Mouse (Mus musculus): Measurements from ENCODE around the gene Dapk3.

Dapk3 gene

GRCm38 (mm10) chr10:81182336-81183333, at the start of gene Dapk3:
TSS of gene Dapk3 (plus strand) at chr10:81183005.
- peak; percentile 99 for DNase-seq (ENCODE audit: low spot score)

- no peak for DNase-seq (ENCODE audit: low spot score)
These were observed 48.6 kb upstream of the Dapk3 start for GRCm38 (mm10) chr10:81134181-81134587.

GRCm38 (mm10) chr10:81134966-81135681, 47.7 kb upstream of the Dapk3 start, which contains the start of gene Zbtb7a:
TSS of gene Zbtb7a (plus strand) at chr10:81135220.
- peak; percentile 52 for DNase-seq (ENCODE audit: low spot score)

GRCm38 (mm10) chr10:81135831-81136705, 46.7 kb upstream of the Dapk3 start:
- DNase-seq (ENCODE audit: low spot score): peak; percentile 69

GRCm38 (mm10) chr10:81136706-81137231, 46.0 kb upstream of the Dapk3 start:
- DNase-seq (ENCODE audit: low spot score): peak; percentile 78

- DNase-seq (ENCODE audit: low spot score): peak; percentile 99
These were observed 45.3 kb upstream of the Dapk3 start for GRCm38 (mm10) chr10:81137252-81138130.

- DNase-seq (ENCODE audit: low spot score): peak; percentile 62
These were observed 44.5 kb upstream of the Dapk3 start for GRCm38 (mm10) chr10:81138131-81138782.

- DNase-seq (ENCODE audit: low spot score): no peak
These were observed 43.8 kb upstream of the Dapk3 start for GRCm38 (mm10) chr10:81138821-81139528.

- DNase-seq (ENCODE audit: low spot score): no peak
These were observed 43.3 kb upstream of the Dapk3 start for GRCm38 (mm10) chr10:81139529-81139846.

- no peak for DNase-seq (ENCODE audit: low spot score)
These were observed 42.8 kb upstream of the Dapk3 start for GRCm38 (mm10) chr10:81140005-81140404.

GRCm38 (mm10) chr10:81140717-81141454, 41.9 kb upstream of the Dapk3 start:
- no peak for DNase-seq (ENCODE audit: low spot score)

GRCm38 (mm10) chr10:81141455-81142210, 41.2 kb upstream of the Dapk3 start:
- no peak for DNase-seq (ENCODE audit: low spot score)

- DNase-seq (ENCODE audit: low spot score): no peak
These were observed 40.2 kb upstream of the Dapk3 start for GRCm38 (mm10) chr10:81142551-81142981.

GRCm38 (mm10) chr10:81143157-81143633, 39.6 kb upstream of the Dapk3 start:
- DNase-seq (ENCODE audit: low spot score): no peak

GRCm38 (mm10) chr10:81143845-81144437, 38.9 kb upstream of the Dapk3 start:
- no peak for DNase-seq (ENCODE audit: low spot score)

GRCm38 (mm10) chr10:81144667-81145066, 38.1 kb upstream of the Dapk3 start:
- DNase-seq (ENCODE audit: low spot score): no peak

GRCm38 (mm10) chr10:81145307-81145706, 37.5 kb upstream of the Dapk3 start:
- DNase-seq (ENCODE audit: low spot score): no peak
